Mouse (Mus musculus): ENCODE data around the gene Nrros. TPM values are rescaled to one million over a fixed set of nuclear protein-coding genes. Genes with fewer than 3 reads are reported as not detected.

The Nrros gene
- total RNA-seq (2021) = 1 to 10 TPM; 3.9 to 4.7 TPM
- 9.1 and 9.5 TPM in 2 replicates for polyA plus RNA-seq (2012; rRNA removed)
- long read RNA-seq, transcript Nrros-201 (3 exons, 2,548 nt) = major isoform, 11 of 13 reads
- long read RNA-seq, partial matches to known transcripts = 0 of 13 reads
- long read RNA-seq, other reads (novel, unspliced or antisense) = 1 of 13 reads

DNA sequence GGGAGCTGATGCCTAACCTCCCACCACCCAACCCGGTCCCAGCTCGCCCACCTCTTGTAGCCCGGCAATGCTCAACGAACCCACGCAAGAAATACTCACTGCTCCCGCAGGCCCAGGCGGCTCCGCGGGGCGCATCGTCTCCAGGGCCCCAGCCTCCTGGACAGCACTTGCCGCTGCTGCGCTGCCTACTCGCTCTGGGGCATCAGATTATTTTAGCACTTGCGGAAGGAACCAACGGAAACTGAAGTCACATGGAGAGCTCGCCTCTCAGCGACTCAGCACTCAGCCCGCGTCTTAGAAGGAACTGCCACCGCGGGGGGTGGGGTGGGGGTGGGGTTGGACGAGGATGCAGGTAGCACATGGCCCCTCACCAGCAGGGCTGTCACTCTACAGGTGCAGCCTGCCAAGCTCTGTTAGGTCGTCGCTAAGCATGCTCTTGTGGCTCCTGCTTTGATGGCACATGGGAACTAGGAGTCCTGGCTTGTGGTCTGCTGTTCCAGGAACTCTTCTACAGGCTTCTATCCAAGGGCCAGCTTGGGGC, at the start of gene Nrros:
Gene Nrros (minus strand): TSS at position 314 of the 541 bp plus-strand sequence.
- 0 out of 2 replicates have a peak, but pooled peaks have one; percentile 56 for TF ChIP-seq EP300 (IDR thresholded peaks at IDR 0.05; ENCODE audit: insufficient read depth, low read depth, low read length)
- TF ChIP-seq CTCF (IDR thresholded peaks at IDR 0.05) = no peak
- peak; percentile 88 for TF ChIP-seq POLR2A (IDR thresholded peaks at IDR 0.05; ENCODE audit: insufficient read depth, low read depth, low read length)
- intact Hi-C loops (cut with DNase I) = loop anchor here (2.0 kb wide), 1 partner anchor 49 kb away; no protein-coding TSS in a partner anchor
- Histone ChIP-seq H3K36me3 (ENCODE audit: control insufficient read depth, insufficient read depth, low read length) (no peaks in the 10 kb centered on the region), H3K4me3 (peak within 1 kb of the TSS; percentile 54), H3K27ac (peak within 1 kb of the TSS; percentile 73), H3K9ac (ENCODE audit: low read depth, low read length) (peak within 1 kb of the TSS; percentile 91), H3K79me2 (replicated peaks; ENCODE audit: control insufficient read depth, insufficient read depth, low read length) (no peaks in the 10 kb centered on the region; the same call in 1 of the 2 replicates), H3K4me1 (ENCODE audit: control insufficient read depth, insufficient read depth, low read length) (peaks cover 2% of the 10 kb centered on the region), H3K27me3 (ENCODE audit: control insufficient read depth, insufficient read depth, low read length) (no peaks in the 10 kb centered on the region)
- WGBS = 2% methylated on average over 25 of the region's 25 CpGs
- peak; percentile 71 to 82 for DNase-seq

DNA sequence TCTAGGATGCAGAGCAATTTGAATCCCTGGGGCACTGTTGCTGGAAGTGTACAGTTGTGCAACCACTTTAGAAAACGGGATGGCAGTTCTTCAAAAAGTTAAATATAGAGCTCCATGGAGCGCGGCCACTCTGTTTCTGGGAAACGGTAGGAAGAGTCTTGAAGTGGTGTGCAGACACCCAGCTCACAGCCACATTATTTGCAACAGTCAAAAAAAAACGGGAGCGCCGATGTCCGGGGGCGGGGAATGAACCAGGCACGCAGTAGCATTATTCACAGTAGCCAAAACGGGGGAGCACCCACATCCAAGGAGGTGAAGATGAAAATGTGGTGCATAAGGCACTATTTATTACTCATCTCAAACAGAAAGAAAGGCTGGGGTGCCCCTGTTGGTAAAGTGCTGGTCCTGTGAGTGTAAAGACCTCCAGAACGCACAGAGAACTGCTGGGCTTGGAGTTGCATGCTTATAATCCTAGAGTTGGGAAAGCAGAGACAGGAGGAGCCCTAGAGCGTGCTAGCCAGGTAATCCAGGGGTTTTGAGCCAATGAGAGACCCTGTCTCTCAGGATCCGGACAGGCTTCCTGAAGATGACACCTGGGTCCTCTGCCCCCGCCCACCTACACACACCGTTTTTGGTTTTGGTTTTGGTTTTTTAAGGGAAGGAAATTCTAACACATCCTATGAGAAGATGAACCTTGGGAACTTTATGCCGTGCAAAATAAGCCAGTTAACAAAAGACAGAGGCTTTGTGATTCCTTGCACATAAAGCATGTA, 49.6 kb upstream of the Nrros start:
- Histone ChIP-seq H3K27ac (peak overlapping the region; percentile 49), H3K4me3 (no peak overlapping the region; the same call in 1 of the 2 replicates), H3K36me3 (ENCODE audit: control insufficient read depth, insufficient read depth, low read length) (no peaks in the 10 kb centered on the region), H3K4me1 (ENCODE audit: control insufficient read depth, insufficient read depth, low read length) (no peaks in the 10 kb centered on the region; the same call in 1 of the 2 replicates), H3K27me3 (ENCODE audit: control insufficient read depth, insufficient read depth, low read length) (no peaks in the 10 kb centered on the region), H3K79me2 (replicated peaks; ENCODE audit: control insufficient read depth, insufficient read depth, low read length) (no peaks in the 10 kb centered on the region), H3K9ac (ENCODE audit: low read depth, low read length) (no peak overlapping the region)
- DNase-seq = peak in 1 of 2 experiments; percentile 31
- TF ChIP-seq CTCF (IDR thresholded peaks at IDR 0.05) (no peak), EP300 (IDR thresholded peaks at IDR 0.05; ENCODE audit: insufficient read depth, low read depth, low read length) (no peak), POLR2A (IDR thresholded peaks at IDR 0.05; ENCODE audit: insufficient read depth, low read depth, low read length) (no peak)
- 56% methylated on average over 17 of the region's 17 CpGs for WGBS
- intact Hi-C loops (cut with DNase I) = loop anchor here (5.0 kb wide), 1 partner anchor 57 kb away; the partner anchor contains the start of gene Smco1

DNA sequence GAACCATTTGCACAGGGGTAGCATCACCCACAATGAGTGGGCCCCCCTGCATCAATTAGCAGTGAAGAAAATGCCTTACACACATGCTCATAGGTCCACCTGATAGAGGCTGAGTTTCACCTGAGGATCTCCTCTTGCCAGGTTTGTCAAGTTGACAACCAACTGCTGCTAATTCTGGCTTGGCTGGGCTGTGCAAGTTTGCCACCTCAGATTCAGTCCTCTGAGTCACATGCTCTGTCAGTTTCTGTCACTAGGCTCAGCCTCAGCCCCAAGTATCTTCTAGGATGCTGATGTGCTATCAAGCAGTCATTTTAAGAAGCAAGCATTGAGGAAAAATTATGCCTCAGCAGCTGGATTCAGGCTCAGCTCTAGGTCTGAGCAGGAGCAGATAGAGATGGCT, 48.8 kb upstream of the Nrros start:
- Histone ChIP-seq H3K36me3 (ENCODE audit: control insufficient read depth, insufficient read depth, low read length) (no peaks in the 10 kb centered on the region), H3K27ac (peak overlapping the region; percentile 28), H3K4me3 (no peak overlapping the region), H3K4me1 (ENCODE audit: control insufficient read depth, insufficient read depth, low read length) (no peaks in the 10 kb centered on the region; the same call in 1 of the 2 replicates), H3K27me3 (ENCODE audit: control insufficient read depth, insufficient read depth, low read length) (no peaks in the 10 kb centered on the region), H3K79me2 (replicated peaks; ENCODE audit: control insufficient read depth, insufficient read depth, low read length) (no peaks in the 10 kb centered on the region), H3K9ac (ENCODE audit: low read depth, low read length) (no peak overlapping the region)
- TF ChIP-seq POLR2A (IDR thresholded peaks at IDR 0.05; ENCODE audit: insufficient read depth, low read depth, low read length) (no peak), CTCF (IDR thresholded peaks at IDR 0.05) (no peak), EP300 (IDR thresholded peaks at IDR 0.05; ENCODE audit: insufficient read depth, low read depth, low read length) (no peak)
- intact Hi-C loops (cut with DNase I) = loop anchor here (5.0 kb wide), 1 partner anchor 58 kb away; the partner anchor contains the start of gene Smco1
- DNase-seq = peak in 1 of 2 experiments; percentile 28

- Histone ChIP-seq H3K36me3 (ENCODE audit: control insufficient read depth, insufficient read depth, low read length) (no peaks in the 10 kb centered on the region), H3K9ac (ENCODE audit: low read depth, low read length) (no peak overlapping the region), H3K27ac (no peak overlapping the region), H3K4me3 (no peak overlapping the region), H3K27me3 (ENCODE audit: control insufficient read depth, insufficient read depth, low read length) (no peaks in the 10 kb centered on the region), H3K4me1 (ENCODE audit: control insufficient read depth, insufficient read depth, low read length) (peaks cover 1% of the 10 kb centered on the region; the same call in 1 of the 2 replicates), H3K79me2 (replicated peaks; ENCODE audit: control insufficient read depth, insufficient read depth, low read length) (no peaks in the 10 kb centered on the region)
- TF ChIP-seq POLR2A (IDR thresholded peaks at IDR 0.05; ENCODE audit: insufficient read depth, low read depth, low read length) = no peak
- TF ChIP-seq CTCF (IDR thresholded peaks at IDR 0.05) = peak; percentile 71
- 46% methylated on average over 3 of the region's 3 CpGs for WGBS
- no peak for DNase-seq
- intact Hi-C loops (cut with DNase I) = loop anchor here (5.0 to 10.0 kb wide), 2 partner anchors 88 to 160 kb away; no protein-coding TSS in a partner anchor
Measured at GRCm38 (mm10) chr16:32204902-32205301, 39.5 kb upstream of the Nrros start.

DNA sequence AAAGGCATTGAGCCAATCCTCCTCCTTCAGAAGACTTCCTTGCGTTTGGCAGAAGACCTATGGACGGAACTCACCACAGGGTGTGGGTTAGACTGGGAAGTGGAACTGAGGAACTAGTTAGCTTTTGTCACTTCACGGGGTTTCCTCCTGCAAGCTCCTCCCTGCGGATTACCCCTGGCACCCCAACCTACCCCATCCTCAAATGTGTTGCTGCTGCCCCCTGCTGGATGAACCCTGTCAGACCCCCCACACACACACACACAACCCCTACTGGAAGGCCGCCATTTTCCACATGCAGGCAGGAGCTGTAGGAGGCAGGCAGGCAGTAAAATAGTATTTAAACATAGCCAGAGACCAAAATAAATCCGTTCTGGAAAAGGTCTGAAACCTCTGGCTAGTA, 37.3 kb upstream of the Nrros start:
- H3K36me3 ChIP-seq (ENCODE audit: control insufficient read depth, insufficient read depth, low read length) = no peaks in the 10 kb centered on the region
- DNase-seq = peak; percentile 82 to 83
- H3K79me2 ChIP-seq (replicated peaks; ENCODE audit: control insufficient read depth, insufficient read depth, low read length) = no peaks in the 10 kb centered on the region
- no peak overlapping the region for H3K4me3 ChIP-seq
- H3K9ac ChIP-seq (ENCODE audit: low read depth, low read length) = no peak overlapping the region
- WGBS = 59% methylated on average over 6 of the region's 6 CpGs
- no peaks in the 10 kb centered on the region for H3K27me3 ChIP-seq (ENCODE audit: control insufficient read depth, insufficient read depth, low read length)
- intact Hi-C loops (cut with DNase I) = loop anchor here (5.0 to 10.0 kb wide), 2 partner anchors 85 to 158 kb away; no protein-coding TSS in a partner anchor
- H3K4me1 ChIP-seq (ENCODE audit: control insufficient read depth, insufficient read depth, low read length) = peaks cover 1% of the 10 kb centered on the region; the same call in 1 of the 2 replicates
- peak overlapping the region; percentile 32; the same call in 1 of the 2 replicates for H3K27ac ChIP-seq
- TF ChIP-seq POLR2A (IDR thresholded peaks at IDR 0.05; ENCODE audit: insufficient read depth, low read depth, low read length) (peak; percentile 52; the same call in 1 of the 2 replicates), EP300 (IDR thresholded peaks at IDR 0.05; ENCODE audit: insufficient read depth, low read depth, low read length) (peak; percentile 49; the same call in 1 of the 2 replicates), CTCF (IDR thresholded peaks at IDR 0.05) (peak; percentile 67)
